8 mouse cellular contexts compared by ENCODE assay signal in the genomic region with DNA sequence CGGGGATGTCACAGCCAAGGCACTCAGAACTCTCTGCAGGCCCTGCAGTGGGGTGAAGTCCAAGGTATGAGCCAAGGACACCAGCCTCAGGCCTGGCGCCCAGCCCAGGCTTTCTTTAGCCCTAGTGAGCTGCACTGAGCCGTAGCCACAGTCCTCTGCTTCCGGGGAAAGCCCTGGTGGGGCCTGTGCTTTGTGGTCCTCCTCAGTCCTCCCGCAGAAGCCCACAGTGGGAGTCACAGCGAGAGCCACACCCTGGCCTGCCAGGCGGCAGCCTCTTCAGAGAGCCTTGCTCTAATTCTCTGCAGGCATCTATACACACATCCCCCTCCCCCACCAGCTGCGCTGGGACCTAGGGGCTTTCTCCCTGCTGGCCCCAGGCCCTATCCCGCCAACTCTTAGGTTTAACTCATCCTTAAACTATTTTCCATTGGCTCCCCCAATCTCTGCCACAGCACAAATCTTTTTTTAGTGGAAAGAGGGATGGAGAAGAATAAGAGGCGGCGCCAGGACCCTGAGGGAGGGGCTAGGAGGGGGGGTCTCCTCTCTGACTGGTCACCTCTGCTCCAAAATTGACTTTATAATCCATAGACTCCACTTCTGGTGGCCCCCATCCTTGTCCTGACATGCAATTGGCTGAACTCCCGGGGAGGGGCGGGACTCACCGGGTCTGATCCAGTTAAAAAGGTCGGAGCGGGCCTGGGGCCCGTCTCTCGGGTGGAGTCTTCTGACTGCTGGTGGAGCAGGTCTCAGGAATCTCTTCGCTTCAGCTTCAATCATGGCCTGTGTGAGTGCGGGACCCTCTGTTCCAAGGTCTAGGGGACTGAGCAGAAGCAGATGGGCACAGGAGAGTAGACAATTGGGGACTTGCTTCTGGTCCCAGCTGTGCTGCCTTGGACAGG. TPM values are rescaled to one million over a fixed set of nuclear protein-coding genes. Genes with fewer than 3 reads are reported as not detected.
DNase-seq lines count a peak whose midpoint lies in the region; ATAC-seq and TF ChIP-seq lines count a peak whose summit lies in the region.

TSS of gene Lgals1 (plus strand) at position 705 of the 899 bp plus-strand sequence.

- no peak for TF ChIP-seq CTCF in layer of hippocampus, adult 2 months (conservative IDR thresholded peaks at IDR 0.05)

- H3K4me2 ChIP-seq in forebrain, embryonic 15.5 days (replicated peaks) = peak within 1 kb of the TSS; percentile 58
- H3K4me2 ChIP-seq in lung, embryonic 16.5 days (ENCODE audit: low read depth, low read length) = peak within 1 kb of the TSS; percentile 69

- H3K9me3 ChIP-seq in forebrain, embryonic 15.5 days = no peaks in the 10 kb centered on the region
- H3K9me3 ChIP-seq in lung, embryonic 16.5 days (ENCODE audit: control insufficient read depth, low read length) = no peaks in the 10 kb centered on the region

- WGBS in forebrain, embryonic 15.5 days = 8% methylated on average over 20 of the region's 20 CpGs
- WGBS in lung, embryonic 16.5 days = 7% methylated on average over 20 of the region's 20 CpGs

- H3K9ac ChIP-seq in forebrain, embryonic 15.5 days (replicated peaks) = no peak within 1 kb of the TSS
- peak within 1 kb of the TSS; percentile 70 for H3K9ac ChIP-seq in lung, embryonic 16.5 days (ENCODE audit: low read length)

- peak; percentile 44 for ATAC-seq in forebrain, embryonic 15.5 days (replicated peaks)
- ATAC-seq in lung, embryonic 16.5 days (ENCODE audit: low read depth) = peak; percentile 85

- peaks cover 27% of the 10 kb centered on the region for H3K4me1 ChIP-seq in forebrain, embryonic 15.5 days
- H3K4me1 ChIP-seq in lung, embryonic 16.5 days (replicated peaks; ENCODE audit: control insufficient read depth, insufficient read depth, low read length) = peaks cover 34% of the 10 kb centered on the region

- H3K27me3 ChIP-seq in forebrain, embryonic 15.5 days = no peaks in the 10 kb centered on the region
- H3K27me3 ChIP-seq in lung, embryonic 16.5 days (ENCODE audit: control insufficient read depth, insufficient read depth, low read depth, low read length) = no peaks in the 10 kb centered on the region

- no peaks in the 10 kb centered on the region for H3K36me3 ChIP-seq in forebrain, embryonic 15.5 days
- no peaks in the 10 kb centered on the region; the same call in 1 of the 2 replicates for H3K36me3 ChIP-seq in lung, embryonic 16.5 days (ENCODE audit: control insufficient read depth, insufficient read depth, low read length)

- peak within 1 kb of the TSS; percentile 44; the same call in 1 of the 2 replicates for H3K27ac ChIP-seq in forebrain, embryonic 15.5 days (replicated peaks)
- H3K27ac ChIP-seq in layer of hippocampus, adult 2 months = peak within 1 kb of the TSS; percentile 53
- peak within 1 kb of the TSS; percentile 97 for H3K27ac ChIP-seq in lung, embryonic 16.5 days (ENCODE audit: low read length)

- H3K4me3 ChIP-seq in forebrain, embryonic 15.5 days = peak within 1 kb of the TSS; percentile 32
- peak within 1 kb of the TSS; percentile 50; the same call in 1 of the 2 replicates for H3K4me3 ChIP-seq in layer of hippocampus, adult 2 months
- H3K4me3 ChIP-seq in lung, embryonic 16.5 days (ENCODE audit: low read length) = peak within 1 kb of the TSS; percentile 55

- peak; percentile 98 for DNase-seq in Muller cell, postnatal 12 days (ENCODE audit: inconsistent ontology term)
- DNase-seq in cerebellum, adult 18-20 months = peak; percentile 82 to 83
- DNase-seq in heart, postnatal 4 days = peak; percentile 96
- peak; percentile 48 to 57 for DNase-seq in layer of hippocampus, adult 2 months (ENCODE audit: low spot score in 2 of 2)
- DNase-seq in ovary, adult 18-20 months (ENCODE audit: low spot score) = peak; percentile 90
- DNase-seq in urinary bladder, adult 18-20 months (ENCODE audit: low spot score in 2 of 2) = peak; percentile 63 to 83

RNA-seq across cellular contexts. Expression of gene Lgals1, which starts in this region (rescaled TPM):
- 61.7 and 66.5 TPM in 2 replicates for polyA plus RNA-seq in forebrain, embryonic 15.5 days (2015; fragmentation: Nextera tagmentation; extraction: Ambion mirVana)
- total RNA-seq in heart, postnatal 4 days (2021) = 100 to 1,000 TPM; 465 to 471 TPM
- total RNA-seq in layer of hippocampus, adult 2 months (2021) = 10 to 100 TPM; 18.9 to 20.2 TPM
- polyA plus RNA-seq in lung, embryonic 16.5 days (2015; fragmentation: Nextera tagmentation; extraction: Ambion mirVana) = 796 and 862 TPM in 2 replicates

Comparison
In these comparisons a context has a peak if more than half of its experiments do, and no peak if none do; other contexts are left out.
1. Peak in every context shown above with its lines: DNase-seq, ATAC-seq, H3K4me3 ChIP-seq and H3K27ac ChIP-seq.
2. RNA of gene Lgals1 (total RNA-seq): 465 to 471 TPM in heart, postnatal 4 days; 18.9 to 20.2 TPM in layer of hippocampus, adult 2 months; every median in the first group is over 10 times any median in the second.
3. RNA of gene Lgals1 (polyA plus RNA-seq): 796 to 862 TPM in lung, embryonic 16.5 days; 61.7 to 66.5 TPM in forebrain, embryonic 15.5 days; every median in the first group is over 10 times any median in the second.
4. H3K27ac ChIP-seq: peak in every context shown above with its lines; median percentile 97 in lung, embryonic 16.5 days; 53 in layer of hippocampus, adult 2 months; 44 in forebrain, embryonic 15.5 days.